Mouse (Mus musculus) left cerebral cortex, postnatal 14 days (tissue): Measurements from ENCODE around the gene Gse1. TPM values are rescaled to one million over a fixed set of nuclear protein-coding genes. Genes with fewer than 3 reads are reported as not detected.

Source experiments
- DNase-seq, 2 experiments: peaks; one replicate each; pipeline ENCODE4 v3.0.0; 2021 to 2022; ENCODE audit warnings: low spot score in 2 of 2, mixed read lengths in 1 of 2
- intact Hi-C: fragments of 180-260 bp; cut with DNase I; formaldehyde crosslinking; loops from one replicate; pipeline ENCODE4 v1.15.1; 2025
- total RNA-seq, 2 experiments: library from RNA; stranded (reverse); gene quantifications; 2 replicates each; pipeline ENCODE4 v1.2.3; 2021

The Gse1 gene
- total RNA-seq, 2 experiments from 2014 or later = 49.0 to 57.3 TPM

DNA sequence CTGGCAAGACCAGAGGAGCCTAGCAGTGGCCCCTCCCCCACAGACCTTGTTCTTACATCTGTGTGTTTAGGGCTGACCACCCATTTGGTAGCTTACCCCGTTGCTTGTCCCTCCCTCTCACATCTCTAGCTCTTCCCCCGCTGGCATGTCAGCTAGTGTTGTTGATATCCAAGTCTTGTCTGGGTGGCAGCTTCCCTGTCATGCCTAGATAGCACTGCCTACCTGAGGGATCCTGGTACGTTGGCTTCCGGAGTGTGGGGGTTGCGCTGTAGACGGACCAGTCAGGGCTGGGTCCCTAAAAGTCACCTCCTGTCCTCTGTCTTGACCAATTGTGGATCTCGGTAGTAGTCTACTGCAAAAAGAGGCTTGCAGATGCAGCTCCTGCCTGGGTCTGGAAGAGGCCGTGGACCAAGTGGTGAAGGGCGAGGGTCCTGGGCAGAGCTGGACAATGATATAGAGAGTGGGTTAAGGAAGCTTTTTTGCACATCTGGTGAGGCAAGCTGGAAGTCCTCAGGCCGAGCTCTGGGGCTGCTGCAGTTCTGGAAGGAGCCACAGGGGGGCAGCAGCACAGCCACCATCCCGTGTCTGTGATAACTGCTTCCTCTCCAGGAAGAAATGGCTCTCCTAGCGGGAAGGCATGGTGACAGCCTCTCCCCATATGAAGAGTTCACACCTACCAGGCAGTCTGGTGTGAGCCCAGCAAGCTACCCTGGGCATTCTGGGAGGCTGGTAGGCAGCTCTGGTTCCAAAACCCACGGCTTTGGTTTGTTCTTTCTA is 341.9 kb downstream of the Gse1 start:
- peak; percentile 82 to 86 for DNase-seq
- intact Hi-C loops = no loop called here

DNA sequence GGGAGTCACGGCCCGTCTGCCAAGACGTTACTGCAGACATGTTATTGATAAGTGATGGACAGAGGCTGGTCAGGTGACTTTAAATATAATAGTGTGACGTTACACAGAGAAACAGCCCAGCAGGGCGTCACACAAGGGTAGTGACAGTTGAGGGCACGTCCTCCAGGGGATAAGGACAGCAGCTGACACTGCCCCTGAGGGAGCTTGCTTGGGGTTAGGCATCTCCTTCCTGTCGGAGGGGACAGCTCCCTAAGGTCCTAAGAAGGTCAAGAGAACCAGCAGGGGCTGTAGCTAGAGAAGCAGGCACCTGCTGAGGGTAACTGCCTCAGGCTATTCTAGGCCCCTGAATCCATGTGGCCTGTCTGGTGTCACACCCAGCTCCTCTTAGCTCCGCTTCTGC is 343.3 kb downstream of the Gse1 start:
- intact Hi-C loops = no loop called here
- no peak for DNase-seq

DNA sequence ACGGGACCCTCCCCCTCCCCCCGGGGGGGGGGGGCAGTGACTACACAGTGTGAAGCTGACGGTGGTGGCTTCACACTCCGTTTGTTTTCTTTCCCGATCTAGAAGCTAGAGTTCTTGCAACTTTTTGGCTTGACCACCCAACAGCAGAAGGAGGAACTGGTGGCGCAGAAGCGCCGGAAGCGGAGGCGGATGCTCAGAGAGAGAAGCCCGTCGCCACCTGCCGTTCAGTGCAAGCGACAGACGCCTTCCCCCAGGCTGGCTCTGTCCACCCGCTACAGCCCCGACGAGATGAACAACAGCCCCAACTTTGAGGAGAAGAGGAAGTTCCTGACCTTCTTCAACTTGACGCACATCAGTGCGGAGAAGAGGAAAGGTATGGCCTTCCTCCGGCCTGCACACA is 344.3 kb downstream of the Gse1 start:
- intact Hi-C loops = no loop called here
- peak in 1 of 2 experiments; percentile 71 for DNase-seq

DNA sequence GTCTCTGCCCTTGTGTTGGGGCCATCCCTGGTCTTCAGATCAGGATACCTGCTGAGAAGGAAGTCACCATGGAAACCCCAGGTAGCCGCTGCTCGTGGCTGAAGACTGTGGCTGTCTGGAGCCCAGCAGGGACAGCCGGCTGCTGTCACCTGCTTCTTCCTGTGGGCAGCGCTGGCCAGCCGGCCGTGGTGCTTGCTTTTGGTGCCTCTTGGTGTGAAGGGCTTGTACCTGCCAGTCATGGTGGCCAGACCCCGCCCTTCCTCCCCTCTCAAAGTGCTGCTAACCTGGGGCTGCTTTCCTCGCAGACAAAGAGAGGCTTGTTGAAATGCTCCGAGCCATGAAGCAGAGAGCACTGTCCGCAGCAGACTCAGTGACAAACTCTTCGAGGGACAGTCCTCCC is 345.6 kb downstream of the Gse1 start:
- intact Hi-C loops = no loop called here
- DNase-seq = no peak

DNA sequence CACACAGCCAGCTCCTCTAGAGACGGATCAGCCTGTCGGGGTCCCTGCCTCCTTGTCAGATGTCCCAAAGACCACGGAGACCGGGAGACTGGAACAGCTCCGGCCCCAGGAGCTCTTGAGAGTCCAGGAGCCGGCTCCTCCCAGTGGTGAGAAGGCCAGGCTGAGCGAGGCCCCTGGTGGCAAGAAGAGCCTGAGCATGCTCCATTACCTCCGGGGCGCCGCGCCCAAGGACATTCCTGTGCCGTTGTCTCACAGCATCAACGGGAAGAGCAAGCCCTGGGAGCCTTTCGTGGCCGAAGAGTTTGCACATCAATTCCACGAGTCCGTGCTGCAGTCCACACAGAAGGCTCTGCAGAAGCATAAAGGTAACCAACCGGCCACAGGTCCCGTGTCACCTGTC is 346.7 kb downstream of the Gse1 start:
- intact Hi-C loops = no loop called here

DNA sequence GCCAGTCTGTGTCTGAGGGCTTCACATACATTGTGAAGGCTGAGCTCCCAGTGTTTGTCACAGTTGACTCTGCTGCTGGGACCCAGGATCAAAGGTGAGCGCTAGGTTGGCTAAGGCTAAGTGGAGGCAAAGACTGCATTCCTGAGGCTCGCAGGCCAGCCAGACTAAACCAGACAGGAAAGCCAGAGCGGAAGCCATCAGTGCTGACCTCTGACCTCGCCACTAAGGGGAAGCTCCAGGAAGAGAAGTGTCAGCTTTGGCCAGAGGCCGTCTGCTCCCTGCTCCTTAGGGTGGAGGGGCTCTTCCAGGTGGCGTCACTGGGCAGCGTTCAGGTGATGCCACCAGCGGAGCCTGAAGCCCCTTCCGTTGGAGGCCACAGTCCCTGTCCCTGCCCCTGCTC is 347.5 kb downstream of the Gse1 start:
- intact Hi-C loops = no loop called here
- DNase-seq = no peak

More for the DNA sequence above, 346.7 kb downstream of the Gse1 start:
- no peak for DNase-seq

DNA sequence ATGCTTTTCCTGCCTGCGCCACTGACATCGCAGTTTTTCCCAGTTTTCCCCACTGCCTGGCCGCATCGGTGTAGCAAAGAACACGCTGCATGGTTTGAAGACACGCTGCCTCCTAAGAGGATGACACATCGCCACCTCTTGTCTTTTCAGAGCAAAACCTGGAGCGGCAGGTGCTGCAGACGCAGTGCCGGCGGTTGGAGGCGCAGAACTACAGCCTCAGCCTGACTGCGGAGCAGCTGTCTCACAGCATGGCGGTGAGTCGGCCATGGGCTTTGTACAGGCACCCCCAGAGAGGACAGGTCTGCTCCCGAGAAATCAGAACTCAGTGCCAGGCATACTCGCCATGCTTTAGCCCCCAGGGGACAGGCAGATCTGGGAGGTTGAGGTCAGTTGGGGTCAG is 349.6 kb downstream of the Gse1 start:
- intact Hi-C loops = no loop called here
- no peak for DNase-seq

DNA sequence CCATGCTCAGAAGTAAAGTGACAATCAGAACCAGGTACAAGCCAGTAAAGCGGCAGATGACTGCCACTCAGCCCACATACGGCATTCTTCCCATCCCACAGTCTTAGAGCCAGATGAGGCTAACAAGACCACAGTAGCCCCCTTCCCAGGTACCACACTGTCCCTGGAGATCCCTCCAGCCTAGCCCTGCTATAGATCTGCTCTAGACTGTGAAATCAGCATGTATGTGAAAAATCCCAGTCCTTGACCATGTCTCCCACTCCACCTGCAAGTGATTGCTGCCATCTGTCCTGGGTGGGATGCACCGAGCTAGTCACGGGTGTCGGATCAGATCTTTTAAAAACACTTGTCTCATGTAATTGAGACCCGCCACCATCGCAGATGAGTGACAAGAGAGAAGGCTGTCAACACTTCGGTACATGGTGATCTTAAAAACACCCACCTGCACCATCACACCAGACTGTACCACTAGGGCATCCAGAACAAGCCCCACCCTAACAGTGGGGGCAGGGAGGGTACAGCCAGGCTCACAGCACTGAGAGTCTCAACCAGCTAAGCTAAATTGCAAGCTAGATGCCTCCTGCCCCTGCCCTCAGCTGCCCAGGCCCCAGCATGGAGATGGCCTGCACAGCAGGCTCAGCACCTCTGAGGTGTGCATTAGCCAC is 352.2 kb downstream of the Gse1 start:
- intact Hi-C loops = no loop called here

DNA sequence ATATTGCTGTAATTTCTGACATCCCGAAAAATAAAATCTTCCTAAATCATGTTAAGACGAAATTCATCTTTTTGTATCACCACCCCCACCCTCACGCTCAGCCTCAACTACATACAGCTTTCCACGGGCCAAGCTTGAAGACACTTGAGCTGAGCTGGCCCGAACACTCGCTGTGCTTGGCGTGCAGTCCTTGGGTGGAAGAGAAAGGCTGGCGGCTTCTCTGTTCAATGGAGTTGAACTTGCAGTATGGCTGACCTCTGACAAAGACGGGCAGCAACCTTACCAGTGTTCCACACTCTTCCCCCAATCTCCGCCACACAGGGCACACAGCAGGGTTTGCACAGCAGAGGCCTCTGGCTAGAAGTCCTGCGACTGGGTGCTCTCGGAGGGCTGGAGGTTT is 353.1 kb downstream of the Gse1 start:
- intact Hi-C loops = no loop called here

More for the DNA sequence above, 352.2 kb downstream of the Gse1 start:
- no peak for DNase-seq

DNA sequence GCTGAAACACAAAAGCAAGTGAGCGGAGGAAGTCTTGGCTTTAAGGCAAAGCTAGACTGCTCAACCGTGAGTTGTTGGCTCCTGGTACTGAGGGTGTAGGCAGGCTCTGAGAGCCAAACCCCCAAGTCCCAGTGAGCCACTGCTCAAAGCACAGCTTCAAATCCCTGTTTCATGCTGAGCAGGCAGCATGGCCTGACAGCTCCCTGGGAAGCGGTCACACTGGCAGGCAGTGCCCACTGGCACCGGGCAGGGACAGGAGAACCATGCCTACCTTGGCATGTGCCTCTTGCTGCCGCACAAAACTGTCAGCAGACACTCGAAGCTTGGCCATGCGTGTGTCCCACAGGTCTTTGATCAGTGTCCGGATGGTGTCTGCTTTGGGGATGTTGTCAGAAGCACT is 353.6 kb downstream of the Gse1 start:
- no peak for DNase-seq
- intact Hi-C loops = no loop called here

More for the DNA sequence above, 353.1 kb downstream of the Gse1 start:
- DNase-seq = no peak

DNA sequence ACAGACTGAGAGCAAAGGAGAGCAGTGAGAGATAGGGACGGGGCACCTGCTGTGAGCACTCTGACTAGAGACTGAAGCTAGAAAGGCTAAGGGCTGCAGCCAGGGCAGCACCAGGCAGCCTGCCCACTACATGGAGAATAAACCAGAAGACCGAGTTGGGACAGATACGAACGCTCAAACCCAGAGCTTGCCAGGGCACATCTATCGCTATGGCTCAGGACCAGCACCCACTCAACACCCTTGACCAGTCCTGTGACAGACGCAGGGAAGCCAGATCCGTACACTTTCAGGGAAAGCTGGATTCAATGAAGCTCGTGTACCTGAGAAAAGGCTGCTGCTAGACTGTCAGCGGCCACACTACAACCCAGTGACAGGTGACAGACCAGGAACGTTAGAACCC is 357.3 kb downstream of the Gse1 start:
- intact Hi-C loops = no loop called here
- no peak for DNase-seq

DNA sequence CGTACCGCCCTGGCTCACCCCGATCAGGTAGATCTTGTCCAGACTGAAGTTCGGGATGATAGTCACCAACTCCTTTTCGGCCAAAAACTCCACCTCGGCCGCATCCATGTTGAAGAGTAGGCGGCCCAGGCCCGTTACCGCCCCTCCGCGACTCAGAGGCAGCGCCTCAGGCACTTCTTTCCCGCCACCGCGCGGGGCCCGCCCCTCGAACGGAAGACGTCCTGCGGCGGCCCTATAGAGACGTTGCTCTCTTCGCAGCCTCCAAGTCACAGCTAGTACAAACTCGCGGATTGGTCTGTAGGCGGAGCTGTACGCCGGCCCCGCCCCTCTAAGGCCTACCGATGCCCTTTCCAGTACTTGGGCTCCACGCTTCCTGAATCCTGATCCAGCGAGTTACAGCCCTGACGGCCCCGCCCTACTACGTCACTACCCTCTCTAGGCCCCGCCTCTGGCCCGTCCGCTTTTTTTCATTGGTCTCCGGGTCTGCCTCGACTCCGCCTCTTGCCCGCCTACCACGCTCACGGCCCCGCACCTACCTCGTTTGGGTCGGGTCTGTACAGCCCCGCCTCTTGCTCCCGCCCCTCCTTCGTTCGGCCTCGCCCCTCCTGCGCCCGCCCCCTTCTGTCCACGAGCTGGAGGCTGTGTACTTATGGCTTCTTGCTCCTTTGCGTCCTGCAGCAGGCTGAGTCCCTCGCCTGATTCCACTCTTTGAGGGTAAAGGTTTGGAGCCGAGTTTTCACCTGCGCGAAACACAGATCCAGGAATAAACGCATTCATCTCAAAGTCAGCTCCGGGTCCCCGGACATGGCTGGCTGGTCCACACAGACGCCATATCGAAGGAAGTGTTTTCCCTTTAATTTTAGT is 360.9 kb downstream of the Gse1 start, which contains the start of gene Gins2:
Gene Gins2 (minus strand): TSS at position 397 of the 864 bp plus-strand sequence.
- intact Hi-C loops = no loop called here
- DNase-seq = peak; percentile 99

DNA sequence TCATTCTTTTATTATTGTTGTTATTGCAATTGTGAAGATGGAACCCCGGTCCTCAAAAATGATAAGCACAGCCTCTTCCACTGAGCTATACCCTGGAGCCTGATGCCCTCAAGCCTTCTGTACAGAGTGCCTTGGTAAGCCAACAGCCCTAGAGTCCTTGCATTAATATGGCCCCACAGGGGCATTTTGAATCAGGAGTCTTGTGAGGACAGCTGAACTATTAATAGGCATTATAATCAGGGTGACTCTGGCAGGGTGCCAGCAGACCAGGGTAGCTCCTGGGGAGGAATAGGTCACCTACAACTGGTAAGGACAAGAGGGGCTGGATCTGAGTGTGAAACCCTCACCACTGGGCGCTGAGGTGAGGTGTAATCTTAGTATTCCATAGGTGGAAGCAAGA is 361.7 kb downstream of the Gse1 start:
- no peak for DNase-seq
- intact Hi-C loops = loop anchor here (10.0 kb wide), 1 partner anchor 405 kb away; no protein-coding TSS in a partner anchor

DNA sequence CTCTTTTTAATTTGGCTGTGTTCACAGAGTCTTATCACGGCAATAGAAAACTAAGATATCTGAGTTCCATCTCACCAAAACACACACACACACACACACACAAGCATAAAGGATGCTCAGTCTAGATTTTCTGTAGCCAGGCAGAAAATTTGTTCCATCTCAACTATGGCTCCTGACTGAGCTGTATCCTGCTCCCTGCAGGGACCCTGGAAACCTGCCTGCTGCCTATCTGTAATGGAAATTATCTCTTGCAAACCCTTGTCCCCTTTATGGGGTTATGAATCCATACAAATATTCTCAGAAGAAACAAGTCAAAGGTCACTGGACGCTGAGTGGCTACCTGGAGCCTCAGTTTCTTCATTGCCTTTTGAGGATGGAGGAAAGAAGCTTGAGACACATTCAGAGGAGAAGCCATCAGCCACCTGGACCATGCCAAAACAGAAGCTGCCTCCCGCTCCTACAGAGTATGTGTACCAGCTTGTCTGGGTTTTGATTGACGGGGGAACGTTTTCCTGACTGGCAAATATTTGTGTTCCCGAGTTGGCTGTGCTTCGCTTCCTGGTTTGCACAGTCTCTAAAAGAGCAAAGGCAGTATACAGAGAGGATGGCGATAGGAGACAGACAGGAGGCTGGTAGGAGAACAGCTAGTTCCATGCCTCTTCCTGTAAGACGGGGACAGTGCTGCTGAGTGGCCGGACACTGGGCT is 363.5 kb downstream of the Gse1 start:
- no peak for DNase-seq
- intact Hi-C loops = loop anchor here (10.0 kb wide), 1 partner anchor 407 kb away; no protein-coding TSS in a partner anchor

DNA sequence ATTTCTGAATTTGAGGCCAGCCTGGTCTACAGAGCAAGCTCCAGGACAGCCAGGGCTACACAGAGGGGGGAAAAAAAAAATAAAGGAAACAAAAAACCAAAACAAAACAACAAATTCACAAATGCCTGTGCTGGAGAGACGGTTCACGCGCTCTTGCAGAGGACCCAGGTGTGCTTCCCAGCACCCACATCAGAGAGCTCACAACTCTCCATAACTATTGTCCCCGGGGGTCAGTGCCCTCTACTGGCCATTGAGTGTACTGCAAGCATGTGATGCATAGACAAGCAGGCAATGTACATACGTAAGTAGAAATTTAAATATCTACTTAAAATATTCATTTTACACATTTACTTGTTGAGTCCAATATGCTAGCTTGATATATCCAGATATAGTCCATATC is 366.3 kb downstream of the Gse1 start:
- no peak for DNase-seq
- intact Hi-C loops = loop anchor here (10.0 kb wide), 1 partner anchor 410 kb away; no protein-coding TSS in a partner anchor

DNA sequence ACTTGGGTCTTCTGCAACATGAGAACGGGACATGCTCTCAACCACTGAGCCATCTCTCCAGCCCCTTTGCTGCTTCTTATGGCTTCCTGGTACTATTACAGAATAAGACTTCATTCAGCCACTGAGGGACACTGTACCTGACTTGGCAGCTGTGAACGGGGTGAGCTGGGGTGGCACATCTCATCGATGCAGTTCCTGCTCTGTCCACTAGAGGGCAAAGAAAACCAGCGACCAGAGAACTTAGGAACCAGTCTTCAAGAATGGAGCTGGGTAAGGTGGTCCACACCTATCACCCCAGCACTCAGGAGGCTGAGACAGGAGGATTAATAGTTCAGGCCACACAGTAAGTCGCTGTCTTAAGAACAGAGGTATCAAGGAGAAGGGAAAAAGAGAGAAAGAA is 367.7 kb downstream of the Gse1 start:
- intact Hi-C loops = loop anchor here (5.0 to 10.0 kb wide), 2 partner anchors 309 to 411 kb away; no protein-coding TSS in a partner anchor
- peak in 1 of 2 experiments; percentile 62 for DNase-seq

DNA sequence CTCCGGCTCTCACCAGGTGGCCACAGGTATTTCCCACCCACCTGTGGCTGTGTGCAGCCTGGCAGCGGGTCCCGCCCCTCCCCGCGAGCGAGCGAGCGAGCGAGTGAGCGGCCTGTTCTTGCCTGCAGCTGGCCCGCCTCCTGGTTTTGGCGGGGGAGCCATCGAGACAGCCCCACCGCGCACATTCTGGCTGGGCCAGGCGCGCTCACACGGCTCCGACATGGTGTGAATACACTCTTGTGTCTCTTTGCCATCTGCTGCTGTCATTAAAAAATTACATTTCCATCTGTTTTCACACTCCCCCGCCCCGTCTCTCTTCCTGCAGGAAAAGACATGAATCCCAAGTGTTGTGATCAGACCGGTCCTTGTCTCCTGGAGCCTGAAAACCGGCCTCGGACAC is 370.3 kb downstream of the Gse1 start:
- intact Hi-C loops = loop anchor here (5.0 to 10.0 kb wide), 2 partner anchors 311 to 414 kb away; no protein-coding TSS in a partner anchor
- DNase-seq = peak; percentile 85 to 93

DNA sequence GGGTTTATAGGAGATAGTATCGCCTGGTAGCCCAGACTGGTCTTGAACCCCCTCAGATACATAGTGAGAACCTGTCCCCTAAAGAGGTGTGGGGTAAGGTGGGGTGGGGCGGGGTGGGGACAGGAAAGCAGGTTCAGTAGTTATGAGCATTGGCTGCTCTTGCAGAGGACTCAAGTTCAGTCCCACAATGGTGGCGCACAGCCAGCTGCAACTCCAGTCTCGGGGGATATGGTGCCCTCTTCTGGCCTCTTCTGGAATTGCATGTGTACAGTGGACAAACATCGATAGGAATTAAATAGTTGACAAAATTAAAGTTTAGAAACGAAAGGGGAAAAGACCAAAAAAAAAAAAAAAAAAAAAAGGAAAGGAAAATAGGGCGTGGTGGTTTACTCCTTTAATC is 371.2 kb downstream of the Gse1 start:
- intact Hi-C loops = loop anchor here (5.0 to 10.0 kb wide), 2 partner anchors 312 to 415 kb away; no protein-coding TSS in a partner anchor

DNA sequence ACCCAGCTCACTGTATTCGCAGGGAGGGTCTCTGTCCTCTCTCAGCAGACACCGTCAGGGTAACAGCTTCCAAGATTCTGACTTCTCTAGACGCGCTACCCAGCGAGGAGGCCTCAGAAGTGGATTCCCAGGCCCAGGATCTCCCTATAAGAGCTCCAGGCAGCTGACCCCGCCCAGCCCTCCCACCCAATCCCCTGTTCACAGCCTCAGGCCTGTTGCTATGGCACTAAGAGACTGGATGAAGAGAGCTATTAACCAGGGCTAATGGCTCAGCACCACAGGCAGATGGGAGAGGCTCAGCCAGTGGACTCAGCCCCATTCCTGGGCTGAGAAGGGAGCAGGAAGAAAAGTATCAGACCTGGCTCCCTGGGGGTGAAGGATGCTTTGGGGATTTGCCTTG is 374.4 kb downstream of the Gse1 start:
- intact Hi-C loops = no loop called here
- no peak for DNase-seq

More for the DNA sequence above, 371.2 kb downstream of the Gse1 start:
- DNase-seq = peak; percentile 80 to 83
